ENCODE assay signal across 13 mouse cellular contexts in the genomic region with DNA sequence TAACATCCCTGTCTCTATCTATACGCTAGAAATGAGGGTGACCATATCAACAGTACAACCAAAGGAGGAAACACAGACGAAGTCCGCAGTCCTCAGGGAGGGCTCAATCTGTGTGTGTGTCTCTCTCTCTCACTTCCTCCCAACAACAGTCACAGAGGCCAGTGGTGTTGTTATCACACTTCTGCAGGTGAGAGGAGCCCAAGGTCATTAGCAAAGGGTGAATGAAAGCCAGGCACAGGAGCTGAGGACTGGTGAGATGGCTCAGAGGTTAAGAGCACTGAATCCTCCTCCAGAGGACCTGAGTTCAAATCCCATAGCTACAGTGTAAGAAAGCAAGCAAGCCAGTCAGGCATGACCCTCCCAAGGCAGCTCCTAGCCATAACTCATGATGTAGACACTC.
DNase-seq lines count a peak whose midpoint lies in the region; ATAC-seq and TF ChIP-seq lines count a peak whose summit lies in the region.
"Had no signal": no experiment of that assay in that cellular context is flagged by ENCODE, and none has a peak within 500 bp of the region (broad histone marks: within the 10 kb centered on the region; RNA-seq: fewer than 3 reads in every experiment).

No protein-coding gene starts in this region.

- H3K27me3 ChIP-seq in heart, embryonic 14.5 days (ENCODE audit: control insufficient read depth, insufficient read depth, low read length) = peaks cover 3% of the 10 kb centered on the region
- H3K27me3 ChIP-seq in heart, embryonic 11.5 days (ENCODE audit: control insufficient read depth, insufficient read depth, low read length) = 0 out of 2 replicates have a peak, but pooled peaks cover 3% of the 10 kb centered on the region
- no peaks in the 10 kb centered on the region for H3K27me3 ChIP-seq in MEL (ENCODE audit: control insufficient read depth in 1 of 2, insufficient read depth in 2 of 2, low read length in 2 of 2)
- H3K27me3 ChIP-seq in liver, embryonic 14.5 days (ENCODE audit: control insufficient read depth, insufficient read depth, low read length) = no peaks in the 10 kb centered on the region
- H3K27me3 ChIP-seq: lung, embryonic 15.5 days; Patski had no signal

- ATAC-seq in heart, embryonic 14.5 days (ENCODE audit: insufficient number of reproducible peaks, insufficient read depth, low FRiP score, low read depth) = no peak
- ATAC-seq in heart, embryonic 11.5 days (replicated peaks; ENCODE audit: insufficient number of reproducible peaks, low FRiP score, low TSS enrichment) = no peak
- 0 out of 2 replicates have a peak, but pooled peaks have one; percentile 10 for ATAC-seq in erythroblast, adult 5-6 weeks (replicated peaks; ENCODE audit: low FRiP score, poor library complexity, severe bottlenecking)
- ATAC-seq in liver, embryonic 14.5 days (ENCODE audit: insufficient read depth) = no peak

- peak in 1 of 2 experiments; percentile 59; a peak in 2 of 4 replicates for TF ChIP-seq EP300 in MEL (IDR thresholded peaks at IDR 0.05; ENCODE audit: low read depth in 1 of 2, low read length in 2 of 2)
- TF ChIP-seq EP300 in liver, embryonic 14.5 days (IDR thresholded peaks at IDR 0.05; ENCODE audit: low read depth) = no peak

- H3K4me1 ChIP-seq in heart, embryonic 14.5 days (ENCODE audit: control insufficient read depth in 2 of 2, insufficient read depth in 2 of 2, low read length in 2 of 2) = 0 out of 4 replicates have a peak, but pooled peaks cover 0 to 5% of the 10 kb centered on the region in 2 experiments
- H3K4me1 ChIP-seq in heart, embryonic 11.5 days (ENCODE audit: control insufficient read depth, insufficient read depth, low read length) = 0 out of 2 replicates have a peak, but pooled peaks cover 3% of the 10 kb centered on the region
- peaks cover 0 to 29% of the 10 kb centered on the region in 2 experiments; a peak in 2 of 4 replicates for H3K4me1 ChIP-seq in MEL (ENCODE audit: control insufficient read depth in 1 of 2, insufficient read depth in 2 of 2, low read length in 2 of 2)
- H3K4me1 ChIP-seq in liver, embryonic 14.5 days (replicated peaks; ENCODE audit: control insufficient read depth in 2 of 2, insufficient read depth in 2 of 2, low read length in 1 of 2) = peaks cover 47 to 49% of the 10 kb centered on the region in 2 experiments

- no peak overlapping the region for H3K27ac ChIP-seq in heart, embryonic 14.5 days (replicated peaks in 1 of 2; ENCODE audit: control insufficient read depth in 1 of 2, insufficient read depth in 1 of 2, low read depth in 2 of 2, low read length in 2 of 2)
- no peak overlapping the region for H3K27ac ChIP-seq in heart, embryonic 11.5 days (ENCODE audit: low read depth, low read length)
- no peak overlapping the region; the same call in 1 of the 2 replicates for H3K27ac ChIP-seq in MEL (ENCODE audit: control insufficient read depth, low read depth, low read length)
- peak overlapping the region; percentile 2; the same call in 1 of the 2 replicates for H3K27ac ChIP-seq in liver, embryonic 14.5 days
- H3K27ac ChIP-seq: embryonic facial prominence, embryonic 15.5 days; limb, embryonic 13.5 days; lung, embryonic 15.5 days; macrophage; midbrain, embryonic 12.5 days had no signal

- no peak for TF ChIP-seq CTCF in MEL (IDR thresholded peaks at IDR 0.05 in 2 of 3, conservative IDR thresholded peaks at IDR 0.05 in 1 of 3; ENCODE audit: control insufficient read depth in 1 of 3, insufficient read depth in 1 of 3, low read depth in 2 of 3, low read length in 3 of 3, poor library complexity in 1 of 3, severe bottlenecking in 1 of 3)
- no peak for TF ChIP-seq CTCF in liver, embryonic 14.5 days (IDR thresholded peaks at IDR 0.05; ENCODE audit: low read depth)

- no peak overlapping the region for H3K9ac ChIP-seq in heart, embryonic 14.5 days (ENCODE audit: low read length)
- no peak overlapping the region for H3K9ac ChIP-seq in heart, embryonic 11.5 days (ENCODE audit: low read depth, low read length)
- H3K9ac ChIP-seq in MEL (ENCODE audit: control insufficient read depth, low read depth, low read length, poor library complexity, severe bottlenecking) = no peak overlapping the region; the same call in 1 of the 2 replicates
- H3K9ac ChIP-seq in liver, embryonic 14.5 days (replicated peaks) = no peak overlapping the region; the same call in 1 of the 2 replicates
- H3K9ac ChIP-seq: embryonic facial prominence, embryonic 15.5 days; limb, embryonic 13.5 days; lung, embryonic 15.5 days; midbrain, embryonic 12.5 days had no signal

- 0 out of 2 replicates have a peak overlapping the region, but pooled peaks have one; percentile 29 for H3K4me2 ChIP-seq in heart, embryonic 14.5 days (ENCODE audit: low read length)
- no peak overlapping the region; the same call in 1 of the 2 replicates for H3K4me2 ChIP-seq in heart, embryonic 11.5 days
- peak overlapping the region; percentile 82 for H3K4me2 ChIP-seq in liver, embryonic 14.5 days (ENCODE audit: low read depth)
- H3K4me2 ChIP-seq: embryonic facial prominence, embryonic 15.5 days; lung, embryonic 15.5 days; midbrain, embryonic 12.5 days had no signal

- H3K9me3 ChIP-seq in heart, embryonic 14.5 days (ENCODE audit: control insufficient read depth, low read length) = no peaks in the 10 kb centered on the region
- no peaks in the 10 kb centered on the region for H3K9me3 ChIP-seq in heart, embryonic 11.5 days (replicated peaks; ENCODE audit: control insufficient read depth, low read length)
- no peaks in the 10 kb centered on the region for H3K9me3 ChIP-seq in MEL (replicated peaks; ENCODE audit: insufficient read depth, low read length)
- H3K9me3 ChIP-seq in liver, embryonic 14.5 days (ENCODE audit: control insufficient read depth, low read length) = no peaks in the 10 kb centered on the region
- H3K9me3 ChIP-seq: embryonic facial prominence, embryonic 15.5 days; limb, embryonic 13.5 days; lung, embryonic 15.5 days; midbrain, embryonic 12.5 days had no signal

- no peak for TF ChIP-seq RAD21 in MEL (IDR thresholded peaks at IDR 0.05; ENCODE audit: low read depth, low read length)

- H3K4me3 ChIP-seq in heart, embryonic 14.5 days (ENCODE audit: control insufficient read depth in 1 of 2, insufficient read depth in 1 of 2, low read depth in 1 of 2, low read length in 2 of 2) = no peak overlapping the region
- H3K4me3 ChIP-seq in heart, embryonic 11.5 days (ENCODE audit: low read depth, low read length) = no peak overlapping the region
- 0 out of 4 replicates have a peak overlapping the region, but pooled peaks of 1 of the 2 experiments have one; percentile 7 for H3K4me3 ChIP-seq in MEL (ENCODE audit: control insufficient read depth in 1 of 2, insufficient read depth in 1 of 2, low read depth in 2 of 2, low read length in 2 of 2)
- no peak overlapping the region for H3K4me3 ChIP-seq in liver, embryonic 14.5 days (ENCODE audit: insufficient read depth in 1 of 2, low read depth in 2 of 2, low read length in 2 of 2)
- H3K4me3 ChIP-seq: embryonic facial prominence, embryonic 15.5 days; limb, embryonic 13.5 days; lung, embryonic 15.5 days; midbrain, embryonic 12.5 days had no signal

- no peaks in the 10 kb centered on the region for H3K79me2 ChIP-seq in MEL (ENCODE audit: control insufficient read depth, insufficient read depth, low read length, poor library complexity)

- TF ChIP-seq POLR2A in MEL (IDR thresholded peaks at IDR 0.05; ENCODE audit: control insufficient read depth in 1 of 2, insufficient read depth in 1 of 2, low read depth in 1 of 2, low read length in 2 of 2, poor library complexity in 1 of 2) = no peak

- WGBS in heart, embryonic 14.5 days = 43% methylated on average over 3 of the region's 3 CpGs
- 44% methylated on average over 3 of the region's 3 CpGs for whole genome bisulfite sequencing in heart, embryonic 11.5 days (ENCODE audit: insufficient replicate concordance)
- 23% methylated on average over 3 of the region's 3 CpGs for WGBS in liver, embryonic 14.5 days (ENCODE audit: insufficient replicate concordance)

- peak; percentile 75 for DNase-seq in MEL (ENCODE audit: low read depth, low spot score)
- peak in 2 of 3 experiments; percentile 43 to 64 for DNase-seq in liver, embryonic 14.5 days (ENCODE audit: low read depth in 3 of 3, low spot score in 3 of 3)
- no peak for DNase-seq in retina, embryonic 14.5 days (ENCODE audit: low spot score)
- DNase-seq in thymus, postnatal 4 days = no peak

- H3K36me3 ChIP-seq in heart, embryonic 14.5 days (ENCODE audit: control insufficient read depth, insufficient read depth, low read length) = no peaks in the 10 kb centered on the region
- no peaks in the 10 kb centered on the region for H3K36me3 ChIP-seq in heart, embryonic 11.5 days (ENCODE audit: control insufficient read depth, insufficient read depth, low read length)
- H3K36me3 ChIP-seq in MEL (ENCODE audit: control insufficient read depth in 1 of 2, insufficient read depth in 2 of 2, low read length in 2 of 2) = peaks cover 0 to 16% of the 10 kb centered on the region in 2 experiments; a peak in 2 of 4 replicates
- H3K36me3 ChIP-seq in liver, embryonic 14.5 days (replicated peaks; ENCODE audit: control insufficient read depth, insufficient read depth, low read depth) = no peaks in the 10 kb centered on the region
- H3K36me3 ChIP-seq: embryonic facial prominence, embryonic 15.5 days; limb, embryonic 13.5 days; lung, embryonic 15.5 days; midbrain, embryonic 12.5 days had no signal

TF ChIP-seq in MEL, 35 proteins besides CTCF, POLR2A, EP300 and RAD21:
- TF ChIP-seq TAL1 (IDR thresholded peaks at IDR 0.05; ENCODE audit: low read length) = peak; percentile 69
- TF ChIP-seq GATA1 (IDR thresholded peaks at IDR 0.05; ENCODE audit: low read depth, low read length) = 0 out of 2 replicates have a peak, but pooled peaks have one; percentile 49
- peak; percentile 98 for TF ChIP-seq TBP (IDR thresholded peaks at IDR 0.05; ENCODE audit: low read depth, low read length)
- TF ChIP-seq E2F4 (IDR thresholded peaks at IDR 0.05; ENCODE audit: borderline replicate concordance, low read depth, low read length) = no peak

Comparison
In these comparisons a context has a peak if more than half of its experiments do, and no peak if none do; other contexts are left out.
1. DNase-seq: peak in MEL (single experiment) and liver, embryonic 14.5 days (2 of 3); none in retina, embryonic 14.5 days (single experiment) and thymus, postnatal 4 days (single experiment).